In the genomic region with DNA sequence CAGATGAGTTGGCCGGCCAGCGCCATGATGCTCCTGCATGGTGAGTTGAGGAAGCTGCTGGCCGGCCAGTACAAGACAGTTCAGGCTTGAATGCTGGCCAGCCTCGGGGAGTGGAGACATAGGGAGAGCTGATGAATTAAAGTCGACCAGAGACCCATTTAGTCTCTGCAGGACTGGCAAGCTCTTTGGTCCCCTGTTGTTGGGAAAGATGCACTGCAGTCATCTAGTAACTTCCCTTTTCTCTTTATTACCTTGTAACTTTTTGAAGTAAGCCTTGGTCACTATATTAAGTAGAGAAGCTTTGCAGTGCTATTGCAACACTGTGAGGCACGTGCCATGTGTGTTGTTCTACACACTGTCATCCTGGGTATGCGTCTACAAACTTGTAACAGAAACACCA, we compare ENCODE assay signal across 16 mouse cellular contexts. TPM values are rescaled to one million over a fixed set of nuclear protein-coding genes. Genes with fewer than 3 reads are reported as not detected.
DNase-seq lines count a peak whose midpoint lies in the region; ATAC-seq and TF ChIP-seq lines count a peak whose summit lies in the region.
"Had no signal": no experiment of that assay in that cellular context is flagged by ENCODE, and none has a peak within 500 bp of the region (broad histone marks: within the 10 kb centered on the region; RNA-seq: fewer than 3 reads in every experiment).

No protein-coding gene starts in this region.

- DNase-seq in kidney, postnatal 10 days: peak; percentile 50
- DNase-seq in kidney, adult 8-10 months: no peak
- DNase-seq in monocyte, adult 2 months (ENCODE audit: low read depth in 1 of 2, low spot score in 2 of 2): peak; percentile 22 to 42
- no peak for DNase-seq in thymus, postnatal 36 days
- no peak for DNase-seq in adrenal gland, adult 18-20 months (ENCODE audit: low spot score in 2 of 2)
- DNase-seq: cerebellum, adult 9-11 months; kidney, postnatal 14 days; liver, embryonic 13.5 days; midbrain, embryonic 14.5 days had no signal

- TF ChIP-seq CTCF in bone marrow, adult 2 months (IDR thresholded peaks at IDR 0.05; ENCODE audit: control insufficient read depth, insufficient read depth, low read length): no peak
- peak; percentile 31 for TF ChIP-seq CTCF in intestine, postnatal 0 days (IDR thresholded peaks at IDR 0.05; ENCODE audit: low read depth)

- H3K9ac ChIP-seq in intestine, postnatal 0 days (ENCODE audit: low read depth, low read length): no peak overlapping the region
- H3K9ac ChIP-seq: hindbrain, embryonic 12.5 days; liver, embryonic 13.5 days; neural tube, embryonic 12.5 days had no signal

- H3K36me3 ChIP-seq in intestine, postnatal 0 days (ENCODE audit: control insufficient read depth, insufficient read depth): no peaks in the 10 kb centered on the region; the same call in 1 of the 2 replicates
- H3K36me3 ChIP-seq: hindbrain, embryonic 12.5 days; liver, embryonic 13.5 days; neural tube, embryonic 12.5 days had no signal

- no peaks in the 10 kb centered on the region for H3K9me3 ChIP-seq in intestine, postnatal 0 days (ENCODE audit: control insufficient read depth)
- H3K9me3 ChIP-seq: embryonic facial prominence, embryonic 10.5 days; hindbrain, embryonic 12.5 days; liver, embryonic 13.5 days; neural tube, embryonic 12.5 days had no signal

- WGBS in bone marrow, adult 2 months: 46% methylated on average over 7 of the region's 7 CpGs
- 63% methylated on average over 7 of the region's 7 CpGs for WGBS in intestine, postnatal 0 days

- H3K4me1 ChIP-seq in bone marrow, adult 2 months (ENCODE audit: control insufficient read depth, insufficient read depth, low read length): peaks cover 5% of the 10 kb centered on the region
- H3K4me1 ChIP-seq in intestine, postnatal 0 days (replicated peaks; ENCODE audit: control insufficient read depth, insufficient read depth, low read length): peaks cover 3% of the 10 kb centered on the region; the same call in 1 of the 2 replicates
- H3K4me1 ChIP-seq: neural tube, embryonic 12.5 days had no signal

- no peak overlapping the region for H3K4me3 ChIP-seq in bone marrow, adult 2 months (replicated peaks; ENCODE audit: control insufficient read depth, low read depth, low read length)
- H3K4me3 ChIP-seq in intestine, postnatal 0 days (ENCODE audit: low read depth, low read length): no peak overlapping the region
- H3K4me3 ChIP-seq: embryonic facial prominence, embryonic 10.5 days; hindbrain, embryonic 12.5 days; liver, embryonic 13.5 days; neural tube, embryonic 12.5 days had no signal

- H3K4me2 ChIP-seq in intestine, postnatal 0 days (replicated peaks; ENCODE audit: low read depth): no peak overlapping the region
- H3K4me2 ChIP-seq: heart, embryonic 11.5 days; hindbrain, embryonic 12.5 days; liver, embryonic 13.5 days; neural tube, embryonic 12.5 days had no signal

- peak overlapping the region; percentile 45 for H3K27ac ChIP-seq in bone marrow, adult 2 months (ENCODE audit: control insufficient read depth, insufficient read depth, low read depth, low read length, poor library complexity)
- peak overlapping the region; percentile 36; the same call in 1 of the 2 replicates for H3K27ac ChIP-seq in intestine, postnatal 0 days (ENCODE audit: low read depth, low read length)
- H3K27ac ChIP-seq: embryonic facial prominence, embryonic 10.5 days; hindbrain, embryonic 12.5 days; liver, embryonic 13.5 days; neural tube, embryonic 12.5 days had no signal

- ATAC-seq in intestine, postnatal 0 days: peak; percentile 31; the same call in 1 of the 2 replicates
- no peak for ATAC-seq in erythroblast, adult 5-6 weeks (replicated peaks; ENCODE audit: low FRiP score, poor library complexity, severe bottlenecking)

- TF ChIP-seq POLR2A in bone marrow, adult 2 months (IDR thresholded peaks at IDR 0.05; ENCODE audit: borderline replicate concordance, control insufficient read depth, low read depth, low read length): no peak

- no peaks in the 10 kb centered on the region for H3K27me3 ChIP-seq in intestine, postnatal 0 days (replicated peaks; ENCODE audit: control insufficient read depth, insufficient read depth, low read length)
- H3K27me3 ChIP-seq: hindbrain, embryonic 12.5 days; liver, embryonic 13.5 days; neural tube, embryonic 12.5 days had no signal

RNA-seq across cellular contexts. Expression of a gene that starts 15.9 kb away (rescaled TPM):
- 20.2 and 30.6 TPM in 2 replicates for polyA plus RNA-seq in bone marrow, adult 2 months (2011; ENCODE audit: insufficient read depth, insufficient read length, low replicate concordance, missing spikeins)
- 26.1 and 28.6 TPM in 2 replicates for polyA plus RNA-seq in intestine, postnatal 0 days (2015; fragmentation: Nextera tagmentation; extraction: Ambion mirVana)
- total RNA-seq in adrenal gland, adult 18-20 months (2021): 10 to 100 TPM; 27.5 to 27.6 TPM
- 5.2 and 9.8 TPM in 2 replicates for total RNA-seq in erythroblast, adult 5-6 weeks (2015; ENCODE audit: low replicate concordance)
- total RNA-seq in erythroblast, adult 5-6 weeks (2017; ENCODE audit: low replicate concordance): 5.4 and 8.5 TPM in 2 replicates

RNA-seq across cellular contexts. Expression of a gene that starts 16.4 kb away (rescaled TPM):
- 9.1 and 28.9 TPM in 2 replicates for polyA plus RNA-seq in bone marrow, adult 2 months (2011; ENCODE audit: insufficient read depth, insufficient read length, low replicate concordance, missing spikeins)
- 9.8 and 10.0 TPM in 2 replicates for polyA plus RNA-seq in intestine, postnatal 0 days (2015; fragmentation: Nextera tagmentation; extraction: Ambion mirVana)
- total RNA-seq in adrenal gland, adult 18-20 months (2021): 10 to 100 TPM; 23.6 to 29.1 TPM
- total RNA-seq in erythroblast, adult 5-6 weeks (2015; ENCODE audit: low replicate concordance): 6.1 and 6.7 TPM in 2 replicates
- total RNA-seq in erythroblast, adult 5-6 weeks (2017; ENCODE audit: low replicate concordance): 6.1 and 8.5 TPM in 2 replicates

Comparison
In these comparisons a context has a peak if more than half of its experiments do, and no peak if none do; other contexts are left out.
1. DNase-seq: peak in kidney, postnatal 10 days (single experiment) and monocyte, adult 2 months (2 of 2); none in kidney, adult 8-10 months (0 of 2), thymus, postnatal 36 days (0 of 2) and adrenal gland, adult 18-20 months (0 of 2).